Mouse (Mus musculus) kidney, adult 2 months (tissue): ENCODE results near the gene Nrxn3. TPM values are rescaled to one million over a fixed set of nuclear protein-coding genes. Genes with fewer than 3 reads are reported as not detected.

Source experiments
- DNase-seq: peaks from one replicate; pipeline ENCODE4 v3.0.0; 2021
- H3K27ac ChIP-seq: fragments of 200-500 bp; 2 replicates; pipeline ENCODE4 v1.5.1; 2012; ENCODE audit warnings: low read depth, low read length, control low read depth, inconsistent platforms; ENCODE audit not compliant: insufficient read depth
- H3K27me3 ChIP-seq: fragments of 200-500 bp; replicated peaks from 2 replicates; pipeline ENCODE4 v1.6.1; 2012; ENCODE audit warnings: mild to moderate bottlenecking, moderate library complexity, low read length, inconsistent platforms; ENCODE audit not compliant: control insufficient read depth, insufficient read depth
- H3K36me3 ChIP-seq: fragments of 200-500 bp; 2 replicates; pipeline ENCODE4 v1.6.1; 2012; ENCODE audit warnings: mild to moderate bottlenecking, moderate library complexity, low read length, inconsistent platforms; ENCODE audit not compliant: control insufficient read depth, insufficient read depth
- H3K4me1 ChIP-seq: fragments of 200-500 bp; 2 replicates; pipeline ENCODE4 v1.6.1; 2011; ENCODE audit warnings: low read length; ENCODE audit not compliant: control insufficient read depth, insufficient read depth
- H3K4me3 ChIP-seq: fragments of 200-500 bp; 2 replicates; pipeline ENCODE4 v1.5.1; 2011; ENCODE audit warnings: mild to moderate bottlenecking, low read depth, low read length, control low read depth; ENCODE audit not compliant: insufficient read depth
- CTCF ChIP-seq: fragments of 200-500 bp; conservative IDR thresholded peaks from 2 replicates; pipeline ENCODE4 v1.5.1; 2011; ENCODE audit warnings: low read depth, mild to moderate bottlenecking, control low read depth, low read length, moderate library complexity, mixed read lengths; ENCODE audit not compliant: insufficient read depth, insufficient read length
- POLR2A ChIP-seq: fragments of 200-500 bp; IDR thresholded peaks from one replicate; pipeline ENCODE4 v1.6.1; 2011; ENCODE audit warnings: low read depth, low read length, control low read depth
- WGBS: fragments of 180-500 bp; shearing (Covaris S2); methylation state at CpG from one replicate; pipeline ENCODE4 v1.1.7; 2018; 5-methylcytosine and 5-hydroxymethylcytosine counted together
- polyA plus RNA-seq: library from polyadenylated mRNA; depleted of rRNA; stranded (reverse); fragments of >200 nt; gene quantifications from 2 replicates; pipeline ENCODE4 v1.2.3, GENCODE M21; 2012

The Nrxn3 gene
- polyA plus RNA-seq, 1 experiment, result 0.39 TPM

DNA sequence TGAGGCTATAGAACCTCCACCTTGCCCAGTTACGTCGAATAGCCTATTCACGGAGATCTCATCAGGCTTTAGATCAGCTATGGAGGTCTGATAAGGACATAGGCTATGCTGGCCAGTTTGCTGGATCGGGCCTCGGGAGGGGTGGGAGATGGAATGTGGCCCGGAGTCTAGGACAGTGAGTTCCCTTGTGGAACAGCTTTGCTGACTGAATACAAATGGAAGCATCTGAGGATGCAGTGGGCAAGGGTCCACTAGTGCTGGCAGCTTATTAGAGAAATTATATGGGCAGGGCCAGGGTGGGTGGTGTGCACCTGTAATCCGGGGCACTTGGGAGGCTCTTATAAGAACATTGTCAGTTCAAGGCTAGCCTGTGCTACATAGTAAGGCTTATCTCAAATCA, 117.0 kb downstream of the Nrxn3 start:
- no peaks in the 10 kb centered on the region for H3K27me3 ChIP-seq
- 95% methylated on average over 7 of the region's 7 CpGs for WGBS
- no peak for DNase-seq
- no peaks in the 10 kb centered on the region for H3K4me1 ChIP-seq
- TF ChIP-seq POLR2A (no peak), CTCF (no peak)
- H3K27ac ChIP-seq, result no peak overlapping the region
- no peaks in the 10 kb centered on the region for H3K36me3 ChIP-seq
- no peak overlapping the region for H3K4me3 ChIP-seq

DNA sequence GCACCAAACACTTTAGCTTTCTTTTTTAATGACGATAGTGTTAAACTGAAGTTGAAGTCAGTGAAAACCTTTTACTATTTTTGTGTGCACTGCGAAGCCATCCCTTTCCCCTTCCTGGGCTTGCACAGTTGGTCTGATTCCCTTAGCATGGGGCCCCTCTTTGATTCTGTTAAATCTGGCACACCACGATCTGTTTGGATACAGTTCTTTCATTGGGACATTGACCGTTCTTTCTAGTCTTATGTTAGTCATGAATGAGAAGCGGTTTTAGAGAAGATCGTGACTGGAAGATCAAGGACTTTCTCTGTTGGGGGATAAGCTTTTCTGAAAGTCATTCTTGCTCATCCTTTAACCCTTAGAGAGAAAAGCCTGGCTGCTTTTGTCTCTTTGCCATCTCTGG, 118.7 kb downstream of the Nrxn3 start:
- Histone ChIP-seq H3K27me3 (no peaks in the 10 kb centered on the region), H3K36me3 (no peaks in the 10 kb centered on the region), H3K4me1 (no peaks in the 10 kb centered on the region), H3K4me3 (no peak overlapping the region), H3K27ac (no peak overlapping the region)
- TF ChIP-seq CTCF, result no peak
- no peak for TF ChIP-seq POLR2A
- no peak for DNase-seq
- WGBS, result 91% methylated on average over 6 of the region's 6 CpGs

DNA sequence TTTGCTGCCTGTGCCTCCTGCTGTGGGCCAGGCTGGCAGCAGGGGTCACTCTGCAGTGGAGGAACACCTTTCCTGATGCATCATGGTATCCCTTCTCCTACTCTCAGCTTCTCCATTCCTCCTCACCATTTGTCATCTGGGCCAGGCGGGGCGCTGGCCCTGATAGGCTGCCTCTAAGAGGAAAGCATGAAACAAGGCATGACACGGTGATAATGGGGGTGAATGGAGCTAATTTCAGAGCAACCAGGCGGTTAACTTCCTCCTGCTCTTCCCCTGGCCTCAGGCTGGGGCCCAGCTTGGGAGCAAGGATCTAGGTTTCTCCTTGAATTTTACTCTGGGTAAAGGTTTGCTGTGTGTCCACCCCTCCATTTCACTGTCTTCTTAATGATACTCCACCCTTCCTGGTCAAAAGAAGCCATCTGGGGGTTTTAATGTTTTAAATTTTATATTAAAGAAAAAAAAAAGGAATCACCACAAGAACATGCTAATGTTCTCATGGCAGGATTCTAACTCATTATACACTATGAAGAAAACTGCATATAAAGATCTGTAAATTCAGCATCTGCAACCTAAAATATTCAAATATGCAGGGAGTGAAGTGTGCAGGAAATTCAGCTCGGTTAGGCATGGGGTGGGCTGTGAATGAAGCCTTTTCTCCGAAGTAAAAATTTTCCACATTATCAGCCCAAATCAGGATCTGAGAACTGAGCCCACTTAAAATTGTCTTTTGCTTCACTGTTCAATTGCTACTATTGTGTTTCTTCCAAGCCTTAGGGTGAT, 127.9 kb downstream of the Nrxn3 start:
- no peaks in the 10 kb centered on the region for H3K27me3 ChIP-seq
- DNase-seq, result no peak
- no peaks in the 10 kb centered on the region for H3K36me3 ChIP-seq
- no peak overlapping the region for H3K4me3 ChIP-seq
- 48% methylated on average over 6 of the region's 6 CpGs for WGBS
- no peaks in the 10 kb centered on the region for H3K4me1 ChIP-seq
- no peak overlapping the region for H3K27ac ChIP-seq
- no peak for TF ChIP-seq POLR2A

DNA sequence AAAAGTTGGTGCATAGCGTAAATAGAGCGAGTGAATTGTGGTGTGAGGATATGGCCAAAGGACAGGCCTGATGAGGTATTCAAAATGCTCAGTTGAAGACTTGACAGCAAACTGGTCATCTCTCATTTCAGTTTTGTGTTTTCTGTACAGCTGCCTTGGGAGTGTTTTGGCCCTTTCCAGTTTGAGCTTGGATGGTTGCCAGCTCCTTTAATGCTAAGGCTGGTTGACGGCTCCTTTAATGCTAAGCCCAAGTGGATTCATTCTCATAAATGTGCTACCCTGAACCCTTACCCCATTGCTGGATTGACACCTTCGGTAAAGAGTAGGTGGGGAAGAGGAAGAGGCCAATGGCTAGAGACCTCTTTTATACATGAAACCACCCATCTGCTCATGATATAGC, 131.4 kb downstream of the Nrxn3 start:
- no peak for DNase-seq
- WGBS, result 68% methylated on average over 4 of the region's 4 CpGs
- TF ChIP-seq POLR2A (no peak), CTCF (no peak)
- Histone ChIP-seq H3K36me3 (no peaks in the 10 kb centered on the region), H3K4me3 (no peak overlapping the region), H3K4me1 (no peaks in the 10 kb centered on the region), H3K27ac (no peak overlapping the region), H3K27me3 (no peaks in the 10 kb centered on the region)

DNA sequence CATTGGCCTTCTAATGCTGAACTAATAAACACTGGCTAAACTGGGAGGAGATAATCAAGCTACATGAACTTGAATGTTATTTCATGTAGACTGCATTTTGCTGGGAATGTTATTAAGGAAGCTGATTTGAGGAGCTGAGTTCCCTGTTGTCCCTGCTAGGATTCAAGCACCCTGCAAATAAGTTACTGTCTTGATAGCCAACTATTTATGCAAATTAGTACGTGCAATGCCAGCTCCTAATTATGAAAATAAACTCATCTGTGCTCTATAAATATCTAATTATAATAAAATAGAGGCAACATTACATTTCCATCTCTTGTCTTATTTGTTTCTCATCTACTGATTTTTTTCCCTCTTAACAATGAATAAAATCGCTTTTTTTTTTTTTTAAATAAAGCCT, 135.0 kb downstream of the Nrxn3 start:
- Histone ChIP-seq H3K4me1 (no peaks in the 10 kb centered on the region), H3K4me3 (no peak overlapping the region), H3K27me3 (no peaks in the 10 kb centered on the region), H3K27ac (no peak overlapping the region), H3K36me3 (no peaks in the 10 kb centered on the region)
- DNase-seq, result no peak
- TF ChIP-seq POLR2A (no peak), CTCF (no peak)
- WGBS, result 82% methylated on average over 2 of the region's 2 CpGs

DNA sequence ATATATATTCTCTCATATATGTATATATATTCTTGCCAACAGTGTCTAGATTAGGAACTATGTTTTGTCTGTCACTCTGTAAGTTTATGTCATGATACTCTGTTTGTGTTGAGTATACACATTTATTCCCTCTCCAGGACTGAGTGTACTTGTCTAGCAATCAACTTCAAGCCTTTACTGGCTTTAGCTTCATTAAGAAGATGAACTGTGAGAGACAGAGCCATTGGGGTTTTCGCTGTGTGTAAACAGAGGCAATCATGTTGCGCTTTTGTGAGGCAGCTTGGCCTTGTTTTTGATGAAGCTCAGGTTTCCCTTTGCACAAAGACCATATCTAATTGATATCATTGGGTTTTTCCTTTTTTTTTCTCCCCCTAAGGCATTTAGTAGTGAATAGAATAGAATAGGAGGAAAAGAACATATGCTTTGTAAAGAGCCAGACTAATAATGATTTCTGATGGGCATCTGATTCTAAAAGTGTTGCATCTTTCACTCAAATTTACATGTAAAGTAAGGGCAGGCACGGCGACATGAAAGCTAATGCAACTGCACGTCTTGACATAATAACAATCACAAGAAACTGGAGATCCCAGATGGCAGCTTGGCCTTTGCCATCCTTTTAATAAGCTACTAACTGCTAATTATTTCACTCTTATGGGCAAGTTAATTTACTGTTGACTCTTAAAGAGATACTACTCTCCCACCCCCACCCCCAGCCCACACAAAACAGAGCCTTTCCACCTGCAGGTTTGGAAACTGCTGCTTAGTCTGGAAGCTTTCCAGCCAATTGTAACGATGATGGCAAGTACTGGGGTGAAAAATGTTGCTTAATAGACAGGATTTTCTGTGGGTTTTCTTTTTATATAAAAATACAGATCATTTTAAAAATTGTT, 137.0 kb downstream of the Nrxn3 start:
- Histone ChIP-seq H3K27ac (no peak overlapping the region), H3K4me1 (no peaks in the 10 kb centered on the region), H3K4me3 (no peak overlapping the region), H3K27me3 (no peaks in the 10 kb centered on the region), H3K36me3 (no peaks in the 10 kb centered on the region)
- 48% methylated on average over 6 of the region's 6 CpGs for WGBS
- TF ChIP-seq POLR2A (no peak), CTCF (no peak)
- DNase-seq, result no peak

DNA sequence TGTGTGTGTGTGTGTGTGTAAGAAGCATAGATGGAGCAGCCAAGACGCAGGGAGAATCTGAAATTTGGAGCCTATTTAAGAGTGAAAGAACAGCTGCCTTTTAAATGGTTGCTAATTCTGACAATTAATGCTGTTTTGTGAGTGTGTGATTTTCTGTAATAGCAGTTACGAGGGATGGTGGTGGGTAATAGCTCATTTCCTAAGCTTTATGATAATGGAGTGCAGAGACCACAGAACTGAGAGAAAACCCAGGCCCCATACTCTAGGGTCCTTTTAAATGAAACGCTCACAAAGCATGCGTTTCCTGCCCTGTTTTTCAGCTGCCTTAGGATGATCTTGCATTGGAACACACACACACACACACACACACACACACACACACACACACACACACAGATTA, 137.7 kb downstream of the Nrxn3 start:
- H3K36me3 ChIP-seq, result no peaks in the 10 kb centered on the region
- no peak for DNase-seq
- H3K27ac ChIP-seq, result no peak overlapping the region
- TF ChIP-seq POLR2A (no peak), CTCF (no peak)
- no peaks in the 10 kb centered on the region for H3K4me1 ChIP-seq
- WGBS, result 63% methylated on average over 4 of the region's 4 CpGs
- H3K4me3 ChIP-seq, result no peak overlapping the region
- H3K27me3 ChIP-seq, result no peaks in the 10 kb centered on the region
